Mouse (Mus musculus): ENCODE data around the gene Olfr1145.

DNA sequence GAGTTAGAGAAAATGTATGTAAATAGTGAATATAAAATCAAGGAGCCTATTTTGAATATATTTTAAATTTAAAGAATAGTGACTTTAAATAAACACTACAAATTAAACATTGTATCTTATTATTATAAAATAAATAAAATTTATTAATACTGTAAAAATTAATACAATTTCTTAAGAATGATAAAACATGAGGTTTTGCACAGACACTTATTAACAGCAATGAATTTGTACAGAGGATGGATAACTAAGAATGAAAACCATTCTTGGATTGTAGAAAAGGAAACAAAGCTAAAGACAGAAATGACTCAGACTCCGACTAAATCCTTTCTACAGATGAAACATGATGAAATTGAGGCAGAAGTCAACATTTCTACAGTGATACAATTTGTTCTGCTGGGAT lies at the start of gene Olfr1145:
- TF ChIP-seq CTCF (IDR thresholded peaks at IDR 0.05; ENCODE audit: control insufficient read depth, insufficient read depth, insufficient read length) (no peak), MYOG (IDR thresholded peaks at IDR 0.05; ENCODE audit: control insufficient read depth, extremely low read depth, insufficient read length) (no peak)
